Mouse (Mus musculus) lung, postnatal 10 days (tissue): ENCODE data around the gene Ttc38.

Source experiments
- DNase-seq: peaks from one replicate; pipeline ENCODE4 v3.0.0; 2021

The Ttc38 gene

DNA sequence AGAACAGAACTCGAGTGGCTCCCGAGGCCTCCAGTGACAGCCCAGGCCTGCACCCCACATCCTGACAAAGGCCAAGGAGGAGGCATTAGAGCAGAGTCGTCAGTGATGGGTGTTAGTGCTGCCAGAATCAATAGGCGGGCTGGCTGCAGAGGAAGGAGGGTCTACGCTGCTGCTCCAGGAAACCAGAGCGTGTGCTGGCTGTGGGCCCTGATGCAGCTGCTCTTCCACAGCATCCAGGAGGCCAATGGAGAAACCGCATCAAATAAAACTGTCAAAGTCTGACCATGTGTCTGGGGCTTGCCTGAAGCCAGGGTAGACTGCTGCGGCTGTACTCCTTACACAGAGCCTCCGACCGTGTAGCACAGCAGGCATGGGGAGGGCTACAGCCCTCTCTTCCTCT lies 65.0 kb downstream of the Ttc38 start:
- no peak for DNase-seq

DNA sequence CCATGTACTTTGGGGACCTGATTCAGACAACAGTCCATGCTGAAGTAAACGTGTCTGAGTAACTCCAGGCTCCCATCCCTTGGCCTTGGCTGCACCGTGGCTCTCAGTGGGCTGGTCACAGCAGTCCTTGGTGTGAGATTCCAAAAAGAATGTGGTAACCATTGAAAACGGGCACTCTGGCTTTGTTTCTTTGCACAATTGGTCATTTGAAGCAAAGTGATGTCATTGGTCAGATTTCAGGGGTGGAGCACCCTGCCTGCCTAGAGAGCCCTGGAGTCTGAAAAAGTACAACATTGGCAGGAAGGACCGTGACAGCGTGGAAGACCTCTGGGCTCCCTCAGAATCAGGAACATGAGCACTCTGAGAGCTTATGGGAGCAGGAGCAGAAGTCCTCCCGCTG lies 67.3 kb downstream of the Ttc38 start:
- no peak for DNase-seq

- no peak for DNase-seq
Measured at GRCm38 (mm10) chr15:85900318-85900717, 68.2 kb downstream of the Ttc38 start.

- DNase-seq = no peak
Measured at GRCm38 (mm10) chr15:85900801-85901200, 68.7 kb downstream of the Ttc38 start.

DNA sequence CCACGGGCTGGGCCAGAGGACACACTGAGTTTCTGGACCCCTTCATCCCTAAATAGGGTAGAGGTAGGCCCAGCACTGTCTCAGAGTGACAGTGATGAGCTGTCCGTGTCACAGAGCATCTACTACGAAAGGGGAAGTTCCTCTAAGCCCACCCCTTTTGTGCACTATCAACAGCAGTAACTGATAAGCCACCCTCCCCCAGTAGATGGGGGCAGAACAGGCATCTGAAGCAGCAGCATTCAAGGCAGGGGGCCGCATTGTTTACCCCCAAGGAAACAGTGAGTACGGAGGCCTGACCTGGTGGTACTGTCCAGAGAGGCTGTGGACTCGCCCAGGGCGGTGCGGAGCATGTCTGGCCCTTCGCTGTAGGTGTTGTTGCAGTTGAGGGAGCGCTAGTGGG lies 70.4 kb downstream of the Ttc38 start:
- DNase-seq = no peak

- DNase-seq = peak; percentile 21
Measured at GRCm38 (mm10) chr15:85903826-85904225, 71.7 kb downstream of the Ttc38 start.
